Mouse (Mus musculus) spleen, postnatal 0 days (tissue): ENCODE results near the gene Mcm3ap. TPM values are rescaled to one million over a fixed set of nuclear protein-coding genes. Genes with fewer than 3 reads are reported as not detected.

Source experiments
- polyA plus RNA-seq: library from polyadenylated mRNA; unstranded; fragments of >200 nt; fragmentation: Nextera tagmentation; extraction: Ambion mirVana; gene quantifications from 2 replicates; pipeline ENCODE4 v1.2.1, GENCODE M21; 2015

Gene Mcm3ap
- polyA plus RNA-seq = 41.6 and 43.6 TPM in 2 replicates

DNA sequence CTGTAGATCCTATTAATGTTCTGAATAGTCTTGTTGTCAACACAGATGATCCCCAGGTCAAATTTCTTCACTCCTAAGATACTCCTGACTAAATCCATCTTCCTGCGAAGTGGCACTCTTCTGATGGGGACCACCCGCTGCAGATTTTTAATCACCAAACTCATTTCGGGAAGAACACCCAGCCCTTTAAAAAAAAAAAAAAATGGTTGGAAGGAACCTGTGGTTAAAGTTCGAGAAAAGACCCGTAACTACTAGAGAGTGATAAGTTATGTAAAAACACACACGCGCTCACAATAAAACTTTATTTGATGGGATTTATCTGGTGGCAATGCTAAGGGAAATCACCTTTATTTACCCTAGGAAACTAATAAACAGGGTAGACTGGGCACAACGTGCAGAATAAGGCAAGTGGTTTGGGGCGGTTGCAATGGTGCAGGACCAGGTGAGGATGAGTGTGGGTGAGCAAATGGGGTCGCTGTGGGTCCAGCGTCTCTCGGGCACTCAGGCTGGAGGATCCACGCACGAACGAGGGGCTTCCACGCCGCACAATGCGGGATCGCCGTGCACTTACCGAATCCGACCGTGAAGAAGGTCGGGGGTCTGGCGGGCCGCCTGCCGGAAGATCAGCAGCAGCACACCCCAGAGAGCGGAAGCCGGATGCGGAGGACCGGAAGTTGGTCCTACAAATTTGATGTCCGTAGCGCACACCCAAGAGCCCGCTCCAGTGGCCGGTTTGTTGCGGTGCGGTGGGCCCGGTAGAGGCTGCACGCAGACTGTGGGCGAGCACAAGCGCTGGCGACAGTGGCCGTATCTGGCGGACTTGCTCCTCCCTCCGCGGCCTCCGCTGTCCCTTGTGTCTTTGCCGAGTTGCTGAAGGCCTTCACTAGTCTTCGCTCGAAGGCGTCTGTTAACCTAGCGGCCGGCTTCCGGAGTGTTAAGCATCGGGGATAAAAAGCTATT, at the start of gene Mcm3ap, which contains the start of gene Ybey:
TSS of gene Mcm3ap (plus strand) at position 725 of the 960 bp plus-strand sequence.
TSS of gene Ybey (minus strand) at position 912 of the 960 bp plus-strand sequence.

DNA sequence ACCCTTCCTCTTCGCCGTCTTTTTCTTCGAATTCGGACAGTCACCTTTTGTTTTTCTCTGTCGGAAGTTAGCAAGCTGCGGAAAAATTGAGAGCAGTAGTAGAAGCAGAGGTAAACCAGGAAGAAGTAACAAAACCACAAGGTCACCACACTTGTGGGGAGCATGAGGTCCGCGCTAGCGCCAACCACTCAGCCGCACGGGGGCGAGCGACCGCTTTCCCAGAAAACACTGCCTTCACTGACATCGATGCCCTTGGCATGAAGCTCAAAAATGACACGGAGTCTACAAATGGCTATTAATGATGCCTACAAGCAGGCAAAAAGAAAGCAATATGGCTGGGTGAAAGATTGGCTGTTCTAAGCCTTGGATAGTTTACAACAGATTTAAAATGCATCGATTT, 28.4 kb upstream of the Mcm3ap start, which contains the start of gene AC141477.1:
TSS of gene AC141477.1 (minus strand) at position 164 of the 400 bp plus-strand sequence.

DNA sequence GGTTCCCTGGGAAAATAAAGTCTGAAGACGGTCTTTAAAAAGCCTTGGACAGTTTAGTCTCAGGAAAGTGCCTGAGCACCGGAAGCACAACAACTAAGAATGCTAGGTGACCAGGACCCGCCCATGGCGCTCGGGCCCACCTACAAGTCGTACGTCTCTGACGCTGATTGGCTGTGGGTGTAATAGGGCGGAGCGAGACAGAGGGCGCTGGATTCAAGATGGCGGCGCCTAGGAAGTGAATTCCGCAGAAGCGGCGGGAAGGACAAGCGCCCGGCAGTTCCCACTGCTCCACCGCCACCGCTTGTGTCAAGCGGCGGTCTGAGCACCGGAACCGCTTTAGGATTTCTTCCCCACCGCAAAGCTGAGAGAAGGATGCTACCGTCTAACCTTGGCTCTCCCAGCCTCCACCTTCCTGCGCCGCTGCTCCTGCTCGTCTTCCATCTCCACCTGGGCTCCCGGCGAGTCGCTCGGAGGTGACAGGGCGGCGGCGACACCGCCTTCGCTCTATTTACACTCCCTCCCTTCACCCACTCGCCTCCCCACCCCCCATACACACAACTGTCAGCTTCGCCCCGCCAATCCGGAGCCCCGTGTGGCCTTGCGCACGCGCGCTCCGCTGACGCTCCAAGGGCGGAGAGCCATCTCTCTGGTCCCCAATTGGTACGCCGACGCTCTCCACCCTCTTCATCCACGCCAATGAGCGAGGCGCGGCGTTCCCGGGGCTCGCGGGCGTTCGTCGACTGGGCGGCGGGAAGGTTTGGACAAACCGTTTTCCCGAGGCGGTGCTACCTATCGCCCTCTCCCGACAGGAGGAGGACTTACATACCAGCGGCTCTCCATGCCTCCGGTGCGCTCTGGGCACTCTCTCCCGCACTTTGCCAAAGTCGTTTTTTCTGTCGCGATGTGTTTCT, 26.3 kb upstream of the Mcm3ap start, which contains the start of gene Pcnt:
TSS of gene Pcnt (minus strand) at position 609 of the 911 bp plus-strand sequence.

DNA sequence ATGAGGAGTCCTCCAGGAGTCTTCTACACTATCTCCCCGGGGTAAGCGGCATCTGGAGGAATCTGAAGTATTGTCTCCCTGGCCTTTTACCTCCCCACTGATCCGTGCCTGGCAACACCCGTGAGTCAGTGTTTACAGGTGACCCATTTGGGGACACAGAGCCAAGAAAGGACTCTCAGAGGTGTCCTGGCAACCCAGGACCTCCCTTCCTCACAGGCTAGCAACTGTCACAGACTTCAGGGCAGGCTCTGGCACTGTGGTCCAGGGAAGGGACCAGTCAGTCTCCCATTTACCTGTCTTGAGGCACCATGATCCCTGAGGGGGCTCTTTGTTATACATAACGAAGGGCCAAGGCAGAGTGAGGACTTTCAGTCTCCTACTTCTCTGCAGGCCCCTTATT, 19.9 kb upstream of the Mcm3ap start, which contains the start of gene 2610028H24Rik:
TSS of gene 2610028H24Rik (plus strand) at position 231 of the 400 bp plus-strand sequence.

DNA sequence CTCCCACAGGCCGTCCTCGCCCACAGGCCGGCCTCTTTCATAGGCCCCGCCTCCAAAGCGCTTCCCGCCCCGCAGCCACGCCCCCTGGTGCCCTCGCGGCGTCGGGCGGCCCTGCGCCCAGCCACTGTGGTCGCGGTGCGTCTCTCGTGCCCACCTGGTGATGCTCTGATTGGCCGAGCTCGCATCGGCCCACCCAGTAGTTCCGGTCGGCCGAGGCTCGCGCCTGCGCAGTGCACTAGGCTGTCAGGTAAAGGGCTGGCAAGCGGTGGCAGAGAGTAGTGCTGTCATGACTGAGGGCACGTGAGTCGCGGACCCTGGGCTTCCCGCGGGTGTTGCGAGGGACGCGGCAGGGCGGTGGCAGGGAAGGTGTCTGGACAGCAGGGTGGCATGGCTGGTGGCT, 62.6 kb downstream of the Mcm3ap start, which contains the start of gene Lss:
TSS of gene Lss (plus strand) at position 214 of the 400 bp plus-strand sequence.

DNA sequence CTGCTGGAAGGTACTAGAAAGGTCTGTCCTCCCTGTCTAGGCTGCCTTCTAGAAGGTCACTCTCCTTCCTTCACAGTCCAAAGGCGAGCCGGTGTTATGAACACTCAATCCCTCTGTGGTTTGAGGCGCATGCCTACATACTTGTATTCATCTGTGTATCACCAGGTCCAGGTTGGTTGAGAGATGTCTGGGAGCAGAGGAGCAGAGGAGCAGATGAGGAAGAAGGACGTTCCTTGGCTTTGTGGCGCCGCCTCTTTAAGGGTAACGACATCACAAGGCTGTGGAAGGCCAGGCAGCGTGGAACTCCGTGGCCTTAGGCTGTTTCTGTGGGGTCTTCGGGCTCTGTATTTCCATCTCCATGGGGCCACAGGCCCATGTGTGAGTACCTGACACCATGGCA, 93.2 kb downstream of the Mcm3ap start, which contains the start of gene Spatc1l:
TSS of gene Spatc1l (plus strand) at position 301 of the 400 bp plus-strand sequence.

Other genes starting within 250 kb of the Mcm3ap start
- 7.5 and 9.9 TPM in 2 replicates for gene Prmt2, start 231.1 kb upstream of the Mcm3ap start, polyA plus RNA-seq
- gene S100b, start 215.1 kb upstream of the Mcm3ap start, polyA plus RNA-seq = 0.22 and 0.24 TPM in 2 replicates
- gene Dip2a, start 123.6 kb upstream of the Mcm3ap start, polyA plus RNA-seq = 2.1 and 2.7 TPM in 2 replicates
- not detected in 2 replicates for gene AC141477.1, start 28.5 kb upstream of the Mcm3ap start, polyA plus RNA-seq
- 12.8 and 14.6 TPM in 2 replicates for gene Pcnt, start 26.1 kb upstream of the Mcm3ap start, polyA plus RNA-seq
- gene 2610028H24Rik, start 19.8 kb upstream of the Mcm3ap start, polyA plus RNA-seq = not detected in 2 replicates
- 3.9 and 4.5 TPM in 2 replicates for gene Ybey, start 187 bp downstream of the Mcm3ap start, polyA plus RNA-seq
- gene Lss, start 62.7 kb downstream of the Mcm3ap start, polyA plus RNA-seq = 5.5 and 5.7 TPM in 2 replicates
- not detected in 2 replicates for gene Spatc1l, start 93.3 kb downstream of the Mcm3ap start, polyA plus RNA-seq
- 0.11 and 0.19 TPM in 2 replicates for gene Ftcd, start 106.7 kb downstream of the Mcm3ap start, polyA plus RNA-seq
- gene Col6a2, start 154.7 kb downstream of the Mcm3ap start, polyA plus RNA-seq = 31.0 and 35.7 TPM in 2 replicates